Mouse (Mus musculus) liver, embryonic 13.5 days (tissue): ENCODE results near the gene 1700030J22Rik. TPM values are rescaled to one million over a fixed set of nuclear protein-coding genes. Genes with fewer than 3 reads are reported as not detected.

Experiments used
- ATAC-seq: fragments of 200-750 bp; cut with Nextera tagmentation; 2 replicates; pipeline ENCODE4 v1.8.0; 2017; ENCODE audit warnings: low read depth, mild to moderate bottlenecking, moderate number of reproducible peaks, moderate library complexity
- DNase-seq: peaks from one replicate; pipeline ENCODE4 v3.0.0; 2022
- H3K27ac ChIP-seq: fragments of 300-500 bp; sonication (generic); 2 replicates; pipeline ENCODE4 v1.5.1; 2015; ENCODE audit warnings: moderate library complexity, mild to moderate bottlenecking, inconsistent platforms
- H3K27me3 ChIP-seq: fragments of 300-500 bp; sonication (generic); 2 replicates; pipeline ENCODE4 v1.6.1; 2015; ENCODE audit warnings: mild to moderate bottlenecking, inconsistent platforms
- H3K36me3 ChIP-seq: fragments of 300-500 bp; sonication (generic); 2 replicates; pipeline ENCODE4 v1.6.1; 2015; ENCODE audit warnings: mild to moderate bottlenecking, inconsistent platforms
- H3K4me1 ChIP-seq: fragments of 300-500 bp; sonication (generic); replicated peaks from 2 replicates; pipeline ENCODE4 v1.6.1; 2015; ENCODE audit warnings: inconsistent platforms
- H3K4me2 ChIP-seq: fragments of 300-500 bp; sonication (generic); 2 replicates; pipeline ENCODE4 v1.6.1; 2015; ENCODE audit warnings: inconsistent platforms, mild to moderate bottlenecking, moderate library complexity
- H3K4me3 ChIP-seq: fragments of 300-500 bp; sonication (generic); replicated peaks from 2 replicates; pipeline ENCODE4 v1.5.1; 2015; ENCODE audit warnings: mild to moderate bottlenecking, inconsistent platforms
- H3K9ac ChIP-seq: fragments of 300-500 bp; sonication (generic); 2 replicates; pipeline ENCODE4 v1.6.1; 2015; ENCODE audit warnings: mild to moderate bottlenecking, inconsistent platforms
- H3K9me3 ChIP-seq: fragments of 300-500 bp; sonication (generic); replicated peaks from 2 replicates; pipeline ENCODE4 v1.6.1; 2016; ENCODE audit warnings: inconsistent platforms
- WGBS: fragments of 180-500 bp; shearing (Covaris S2); methylation state at CpG from one replicate; pipeline ENCODE4 v1.1.7; 2015; ENCODE audit not compliant: insufficient replicate concordance; 5-methylcytosine and 5-hydroxymethylcytosine counted together
- polyA plus RNA-seq: library from polyadenylated mRNA; unstranded; fragments of >200 nt; fragmentation: Nextera tagmentation; extraction: Ambion mirVana; gene quantifications from 2 replicates; pipeline ENCODE4 v1.2.1, GENCODE M21; 2015

1700030J22Rik gene
- polyA plus RNA-seq = 0.44 and 0.53 TPM in 2 replicates

- Histone ChIP-seq H3K4me2 (peak within 1 kb of the TSS; percentile 88), H3K27ac (no peak within 1 kb of the TSS), H3K9me3 (no peaks in the 10 kb centered on the region), H3K9ac (peak within 1 kb of the TSS; percentile 69), H3K27me3 (no peaks in the 10 kb centered on the region), H3K36me3 (peaks cover 11% of the 10 kb centered on the region), H3K4me3 (peak within 1 kb of the TSS; percentile 80), H3K4me1 (peaks cover 22% of the 10 kb centered on the region)
- under 1% methylated on average over 46 of the region's 46 CpGs for WGBS
- DNase-seq (peak; percentile 98), ATAC-seq (peak; percentile 96)
Measured at GRCm38 (mm10) chr8:116978631-116979256, at the start of gene 1700030J22Rik. 1700030J22Rik (minus strand) TSS chr8:116978959.

- WGBS = 64% methylated on average over 5 of the region's 5 CpGs
- Histone ChIP-seq H3K27me3 (no peaks in the 10 kb centered on the region), H3K9me3 (no peaks in the 10 kb centered on the region), H3K4me3 (no peak overlapping the region), H3K4me2 (no peak overlapping the region), H3K27ac (no peak overlapping the region), H3K4me1 (peaks cover 7% of the 10 kb centered on the region), H3K9ac (no peak overlapping the region), H3K36me3 (no peaks in the 10 kb centered on the region)
- no peak for ATAC-seq
- DNase-seq = no peak
Measured at GRCm38 (mm10) chr8:117027601-117028000, 48.8 kb upstream of the 1700030J22Rik start.

GRCm38 (mm10) chr8:117022297-117022993, 43.7 kb upstream of the 1700030J22Rik start:
- Histone ChIP-seq H3K36me3 (no peaks in the 10 kb centered on the region), H3K27ac (no peak overlapping the region), H3K4me1 (no peaks in the 10 kb centered on the region), H3K4me2 (no peak overlapping the region), H3K27me3 (no peaks in the 10 kb centered on the region), H3K9ac (no peak overlapping the region), H3K4me3 (no peak overlapping the region), H3K9me3 (no peaks in the 10 kb centered on the region)
- 63% methylated on average over 1 of the region's 1 CpGs for WGBS
- DNase-seq (no peak), ATAC-seq (no peak)

GRCm38 (mm10) chr8:117019323-117020275, 40.8 kb upstream of the 1700030J22Rik start:
- Histone ChIP-seq H3K27ac (no peak overlapping the region), H3K4me1 (no peaks in the 10 kb centered on the region), H3K27me3 (no peaks in the 10 kb centered on the region), H3K36me3 (no peaks in the 10 kb centered on the region), H3K9me3 (no peaks in the 10 kb centered on the region), H3K4me3 (no peak overlapping the region), H3K9ac (no peak overlapping the region), H3K4me2 (no peak overlapping the region)
- no peak for ATAC-seq
- WGBS = 73% methylated on average over 18 of the region's 18 CpGs
- DNase-seq = no peak

- Histone ChIP-seq H3K27ac (no peak overlapping the region), H3K4me1 (no peaks in the 10 kb centered on the region), H3K9ac (no peak overlapping the region), H3K36me3 (no peaks in the 10 kb centered on the region), H3K27me3 (no peaks in the 10 kb centered on the region), H3K9me3 (no peaks in the 10 kb centered on the region), H3K4me2 (no peak overlapping the region), H3K4me3 (no peak overlapping the region)
- DNase-seq (no peak), ATAC-seq (no peak)
- 78% methylated on average over 4 of the region's 4 CpGs for WGBS
Measured at GRCm38 (mm10) chr8:117017896-117018295, 39.1 kb upstream of the 1700030J22Rik start.

GRCm38 (mm10) chr8:117017006-117017405, 38.2 kb upstream of the 1700030J22Rik start:
- no peak for ATAC-seq
- Histone ChIP-seq H3K27me3 (no peaks in the 10 kb centered on the region), H3K4me2 (no peak overlapping the region), H3K27ac (no peak overlapping the region), H3K4me3 (no peak overlapping the region), H3K4me1 (no peaks in the 10 kb centered on the region), H3K36me3 (no peaks in the 10 kb centered on the region), H3K9me3 (no peaks in the 10 kb centered on the region), H3K9ac (no peak overlapping the region)
- DNase-seq = no peak
- 64% methylated on average over 8 of the region's 8 CpGs for WGBS

- no peak for DNase-seq
- WGBS = 43% methylated on average over 4 of the region's 4 CpGs
- H3K4me2 ChIP-seq = no peak overlapping the region
Measured at GRCm38 (mm10) chr8:117015670-117016069, 36.9 kb upstream of the 1700030J22Rik start.

GRCm38 (mm10) chr8:117011366-117011765, 32.6 kb upstream of the 1700030J22Rik start:
- Histone ChIP-seq H3K4me1 (no peaks in the 10 kb centered on the region), H3K36me3 (no peaks in the 10 kb centered on the region), H3K9me3 (no peaks in the 10 kb centered on the region), H3K9ac (no peak overlapping the region), H3K4me3 (no peak overlapping the region), H3K4me2 (no peak overlapping the region), H3K27ac (no peak overlapping the region), H3K27me3 (no peaks in the 10 kb centered on the region)
- ATAC-seq (no peak), DNase-seq (no peak)
- 79% methylated on average over 9 of the region's 9 CpGs for WGBS

More at GRCm38 (mm10) chr8:117015670-117016069, 36.9 kb upstream of the 1700030J22Rik start:
- Histone ChIP-seq H3K27me3 (no peaks in the 10 kb centered on the region), H3K9me3 (no peaks in the 10 kb centered on the region), H3K36me3 (no peaks in the 10 kb centered on the region), H3K4me3 (no peak overlapping the region), H3K4me1 (no peaks in the 10 kb centered on the region), H3K27ac (no peak overlapping the region), H3K9ac (no peak overlapping the region)
- ATAC-seq = no peak

GRCm38 (mm10) chr8:116994016-116994716, 15.4 kb upstream of the 1700030J22Rik start:
- Histone ChIP-seq H3K36me3 (peaks cover 10% of the 10 kb centered on the region), H3K4me2 (peak overlapping the region; percentile 97), H3K27me3 (no peaks in the 10 kb centered on the region), H3K27ac (no peak overlapping the region), H3K4me3 (peak overlapping the region; percentile 71), H3K9ac (no peak overlapping the region), H3K4me1 (peaks cover 33% of the 10 kb centered on the region), H3K9me3 (no peaks in the 10 kb centered on the region)
- no peak for DNase-seq
- ATAC-seq = no peak
- WGBS = 51% methylated on average over 11 of the region's 11 CpGs

GRCm38 (mm10) chr8:116993095-116993867, 14.5 kb upstream of the 1700030J22Rik start, which contains the start of gene Gcsh:
Gcsh (minus strand) TSS chr8:116993537.
- H3K27me3 ChIP-seq = no peaks in the 10 kb centered on the region
- peak; percentile 99 for ATAC-seq
- peak; percentile 98 for DNase-seq
- no peaks in the 10 kb centered on the region for H3K9me3 ChIP-seq
- H3K4me2 ChIP-seq = peak within 1 kb of the TSS; percentile 97
- peak within 1 kb of the TSS; percentile 75 for H3K9ac ChIP-seq
- peak within 1 kb of the TSS; percentile 72 for H3K27ac ChIP-seq
- WGBS = under 1% methylated on average over 56 of the region's 56 CpGs
- H3K4me3 ChIP-seq = peak within 1 kb of the TSS; percentile 71
- peaks cover 33% of the 10 kb centered on the region for H3K4me1 ChIP-seq
- H3K36me3 ChIP-seq = peaks cover 18% of the 10 kb centered on the region
